Mouse (Mus musculus): ENCODE measurements around the gene Card19. TPM values are rescaled to one million over a fixed set of nuclear protein-coding genes. Genes with fewer than 3 reads are reported as not detected.
A peak's percentile ranks its signal among the peaks of the same experiment; 100 is the strongest.

Card19 gene
- polyA plus RNA-seq, 2 experiments from 2014 or later: 56.9 to 66.6 TPM

DNA sequence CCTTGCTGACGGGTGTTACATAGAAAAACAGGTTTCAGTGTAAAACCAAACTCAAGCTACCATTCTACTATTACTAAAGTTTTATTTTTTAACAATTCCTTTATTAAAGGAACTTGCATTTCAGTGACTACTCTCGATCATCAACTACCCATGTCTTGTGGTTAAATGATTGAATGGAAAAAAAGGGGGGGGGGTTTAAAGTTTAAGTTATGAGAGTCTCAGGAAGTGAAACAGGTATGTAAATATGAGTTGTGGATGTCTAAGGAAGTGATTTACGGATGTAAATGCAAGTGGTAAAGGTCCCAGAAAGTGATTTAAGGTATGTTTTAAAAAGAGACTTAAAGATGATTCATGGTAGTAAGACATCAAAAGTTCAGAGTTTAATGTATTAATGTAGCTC is 9.3 kb upstream of the Card19 start:
- ATAC-seq: no peak

DNA sequence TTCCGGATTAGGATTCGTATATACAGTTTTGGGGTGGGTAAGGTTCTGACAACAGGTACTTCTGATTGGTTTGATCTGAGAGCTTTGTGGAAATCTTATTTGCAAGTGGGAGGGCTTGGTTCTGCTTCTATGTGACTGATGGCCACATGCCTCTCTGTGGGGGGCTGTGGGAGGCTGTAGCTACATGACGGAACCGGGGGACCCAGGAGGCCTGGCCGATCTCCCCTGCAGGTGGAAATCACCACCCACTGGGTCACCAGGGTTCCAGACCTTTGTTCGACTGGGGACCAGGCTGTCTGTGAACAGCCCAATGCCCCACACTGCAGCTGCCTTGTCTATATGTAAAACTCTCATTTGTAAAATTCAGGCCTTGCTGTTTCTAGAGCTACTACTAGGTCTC is 8.9 kb upstream of the Card19 start:
- no peak for ATAC-seq

DNA sequence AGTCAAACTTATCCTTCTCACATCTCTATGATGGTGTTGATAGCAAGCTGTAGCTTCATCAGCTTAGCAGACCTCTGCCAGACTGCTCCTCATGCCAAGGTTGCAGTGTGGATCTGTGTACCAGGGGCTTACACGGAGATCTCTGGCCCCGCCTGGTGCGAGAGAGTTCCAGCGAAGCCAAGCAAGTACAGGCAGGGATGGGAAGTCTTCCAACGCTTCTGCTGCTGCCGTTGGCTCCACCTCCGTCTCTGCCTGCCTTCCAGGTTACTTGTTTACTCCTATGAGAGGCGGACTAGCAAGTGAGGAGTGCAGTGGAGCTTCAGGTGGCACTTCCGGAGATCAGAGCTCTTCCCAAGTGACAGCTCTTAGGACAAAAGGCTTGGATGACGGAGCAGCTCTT is 8.5 kb upstream of the Card19 start:
- no peak for ATAC-seq

DNA sequence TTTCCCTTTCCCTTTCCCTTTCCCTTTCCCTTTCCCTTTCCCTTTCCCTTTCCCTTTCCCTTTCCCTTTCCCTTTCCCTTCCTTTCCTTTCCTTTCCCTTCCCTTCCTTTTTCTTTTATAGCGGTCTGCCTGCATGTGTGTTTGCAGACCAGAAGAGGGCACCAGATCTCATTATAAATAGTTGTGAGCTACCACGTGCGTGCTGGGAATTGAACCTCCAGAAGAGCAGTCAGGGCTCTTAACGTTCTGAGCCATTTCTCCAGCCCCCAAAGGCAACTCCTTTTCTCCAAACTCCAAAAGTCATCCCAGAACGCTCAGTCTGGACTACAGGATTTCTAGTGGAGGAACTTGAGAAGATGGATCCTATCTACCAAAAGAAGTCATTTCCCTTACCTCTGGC is 5.1 kb upstream of the Card19 start:
- ATAC-seq: no peak

DNA sequence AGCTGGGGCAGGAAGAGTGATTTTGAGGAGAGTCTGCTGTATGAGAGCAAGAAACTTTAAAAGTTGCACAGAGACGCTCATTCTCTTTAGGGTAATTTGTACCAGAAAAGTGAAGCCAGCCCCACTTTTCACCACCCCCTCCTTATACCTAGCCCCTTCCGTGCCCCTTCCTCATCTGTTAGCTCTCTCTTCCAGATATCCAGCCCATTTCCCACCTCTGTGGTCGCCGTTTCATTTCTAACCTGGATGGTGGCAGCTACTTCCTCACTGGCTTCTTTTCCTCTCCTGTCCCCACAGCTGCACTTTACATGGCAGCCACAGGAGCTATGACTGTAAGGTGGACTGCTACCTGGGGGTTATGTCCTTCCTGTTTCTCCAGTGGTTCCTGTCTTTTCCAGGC is 3.5 kb upstream of the Card19 start:
- ATAC-seq: no peak

DNA sequence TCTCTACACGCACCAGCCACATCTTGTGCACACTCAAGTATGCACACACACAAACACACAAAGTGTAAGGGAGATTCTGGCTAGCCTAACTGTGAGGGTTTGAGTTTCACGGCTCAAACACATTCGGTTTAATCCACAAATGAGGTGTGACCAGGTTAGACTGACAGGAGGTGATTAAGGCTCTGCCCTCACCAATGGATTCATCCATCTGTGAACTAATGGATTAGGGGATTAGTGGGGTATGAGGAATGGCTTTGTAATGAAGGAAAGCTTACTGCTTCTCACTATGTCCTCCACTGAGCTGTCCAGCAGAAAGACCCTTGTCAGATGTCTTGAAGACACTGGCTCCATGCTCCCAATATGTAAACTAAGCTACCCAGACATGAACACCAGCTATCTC is 2.8 kb upstream of the Card19 start:
- ATAC-seq: no peak

DNA sequence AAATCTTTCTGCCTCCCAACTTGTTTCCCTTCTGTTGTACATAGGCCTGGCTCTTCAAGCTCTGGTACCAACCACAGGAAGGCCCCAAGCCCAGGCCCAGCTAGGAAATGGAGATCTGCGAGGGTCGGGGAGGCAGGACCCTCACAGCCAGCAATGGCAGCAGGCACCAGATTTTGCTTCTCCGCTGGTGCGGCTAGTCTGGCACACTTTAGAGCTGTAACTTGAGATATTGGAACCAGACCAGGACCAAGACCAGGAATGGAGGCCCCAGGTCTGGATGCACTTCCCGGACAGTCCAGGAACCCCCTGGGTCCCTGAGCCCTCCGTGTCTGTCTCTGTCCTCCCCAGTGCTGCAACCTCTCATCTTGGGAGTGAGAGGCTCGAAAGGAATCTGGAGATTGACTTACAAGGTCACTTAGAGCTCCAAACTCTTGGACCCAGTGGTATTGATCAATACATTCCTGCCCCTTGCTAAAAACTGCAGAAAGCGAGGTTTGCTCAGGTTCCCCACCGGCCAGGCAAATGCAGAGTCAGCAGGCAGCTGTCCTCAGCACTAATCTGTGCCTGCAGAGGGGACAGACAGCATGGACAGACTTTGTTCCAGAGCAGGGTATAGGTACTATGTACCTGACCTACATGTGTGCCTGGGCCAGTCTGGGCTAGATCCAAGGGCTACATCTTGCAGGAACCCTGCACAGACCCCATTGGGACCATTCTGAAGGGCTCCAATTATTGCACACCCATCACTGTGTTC is 1.1 kb upstream of the Card19 start:
- no peak for ATAC-seq

DNA sequence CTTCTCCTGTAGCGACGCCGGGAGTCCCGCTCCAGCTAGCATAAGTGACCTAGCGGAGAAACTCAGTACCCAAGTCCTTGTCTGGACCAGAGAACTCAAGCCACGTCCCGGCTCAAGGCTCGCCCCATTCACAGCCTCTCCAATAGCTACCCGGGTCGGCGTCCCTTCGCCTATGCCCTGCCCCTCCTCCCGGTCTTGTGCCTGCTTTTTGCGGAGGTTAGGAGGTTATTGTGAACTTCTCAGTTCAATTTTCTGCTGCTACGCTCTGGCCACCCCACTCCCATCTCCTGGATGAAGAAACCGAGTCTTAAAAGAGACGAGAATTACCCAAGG is 349 bp upstream of the Card19 start:
- ATAC-seq: peak; percentile 17

DNA sequence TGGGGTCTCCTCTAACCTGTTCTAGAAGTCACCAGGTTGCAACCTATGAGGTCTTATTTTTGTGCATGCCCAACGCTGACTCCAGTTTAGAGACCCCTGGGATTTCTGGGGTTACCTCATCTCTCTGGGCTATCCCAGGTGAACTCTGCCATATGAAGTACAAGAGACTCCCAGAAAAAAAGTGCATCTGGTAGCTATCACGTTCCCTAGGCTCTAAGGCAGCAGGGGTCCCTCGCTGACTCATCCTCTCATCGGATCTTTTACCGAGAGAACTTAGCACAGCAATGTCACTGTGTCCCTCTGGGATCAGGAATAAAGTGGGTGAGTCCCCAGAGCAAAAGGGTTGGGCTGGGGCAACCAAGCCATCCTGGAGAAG is 721 bp downstream of the Card19 start:
- no peak for ATAC-seq

DNA sequence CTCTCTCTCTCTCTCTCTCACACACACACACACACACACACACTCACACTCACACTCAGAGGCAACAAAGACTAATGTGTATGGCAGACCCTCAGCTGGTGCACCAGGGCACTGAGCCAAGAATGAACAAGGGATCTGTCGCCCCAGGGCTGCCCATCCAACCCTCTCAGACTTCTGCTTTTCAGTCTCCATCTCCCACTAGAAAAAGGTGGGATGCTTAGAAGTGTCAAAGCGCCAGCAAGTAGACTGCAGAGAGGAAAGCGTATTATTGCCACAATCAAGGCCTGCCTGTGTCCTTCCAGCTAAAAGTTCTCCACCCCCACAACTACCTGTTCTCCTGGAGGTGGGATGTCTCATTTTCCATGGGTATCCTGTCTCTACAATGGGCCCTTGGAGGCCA is 1.4 kb downstream of the Card19 start:
- no peak for ATAC-seq

DNA sequence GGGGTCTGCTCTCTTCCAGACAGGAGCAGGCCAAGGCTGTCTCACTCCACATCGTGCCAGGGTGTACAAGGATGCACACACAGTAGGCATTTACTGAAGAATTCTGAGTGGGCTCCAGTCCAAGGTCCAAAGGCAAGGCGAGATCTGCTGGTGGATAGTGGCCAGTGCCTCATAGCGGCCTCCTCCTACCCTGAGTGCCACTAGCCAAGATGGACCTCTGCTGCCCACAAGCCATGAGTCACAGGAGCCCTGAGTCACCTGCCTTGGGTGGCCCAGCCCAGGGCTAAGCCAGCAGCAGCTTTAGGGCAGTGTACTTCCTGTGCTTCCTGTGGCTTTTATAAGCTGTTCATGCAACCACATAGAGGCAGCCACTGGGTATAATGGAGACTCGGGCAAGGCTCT is 2.3 kb downstream of the Card19 start:
- ATAC-seq: peak; percentile 57

DNA sequence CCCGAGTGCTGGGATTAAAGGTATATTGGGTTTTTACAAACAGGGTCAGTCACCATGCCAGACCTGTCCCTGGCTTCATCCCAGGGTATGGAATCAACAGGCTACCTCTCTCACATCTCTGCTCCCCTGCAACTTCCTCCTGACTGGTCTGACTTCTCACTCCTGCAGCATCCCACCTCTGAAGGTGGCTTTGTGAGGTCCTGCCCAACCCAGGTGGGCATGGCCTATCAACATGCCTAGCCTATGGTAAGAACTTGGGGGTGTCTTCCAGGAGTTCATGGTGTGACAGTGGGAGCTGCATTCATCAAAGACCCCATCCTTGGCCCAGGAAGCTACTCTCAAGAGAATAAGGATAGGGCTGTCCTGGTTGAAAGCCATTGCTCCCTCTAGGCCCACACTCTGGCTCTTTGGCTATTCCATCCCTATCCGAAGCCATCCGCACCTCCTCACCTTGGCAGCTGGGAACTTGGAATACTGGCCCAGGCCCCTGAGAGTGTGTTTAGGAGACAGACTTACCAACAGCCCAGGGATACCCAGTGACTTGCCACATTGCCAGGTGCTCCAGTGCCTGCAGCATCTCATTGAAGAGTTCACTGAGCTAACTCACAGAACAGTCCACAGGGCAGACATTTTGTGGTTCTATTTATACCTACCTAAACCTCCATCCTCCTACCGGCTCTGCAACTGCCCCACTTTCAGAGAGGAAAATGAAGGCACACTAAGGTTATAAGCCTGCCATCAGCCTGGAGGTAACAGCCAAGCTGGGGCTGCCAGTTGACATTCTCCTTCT is 2.9 kb downstream of the Card19 start:
- ATAC-seq: no peak

DNA sequence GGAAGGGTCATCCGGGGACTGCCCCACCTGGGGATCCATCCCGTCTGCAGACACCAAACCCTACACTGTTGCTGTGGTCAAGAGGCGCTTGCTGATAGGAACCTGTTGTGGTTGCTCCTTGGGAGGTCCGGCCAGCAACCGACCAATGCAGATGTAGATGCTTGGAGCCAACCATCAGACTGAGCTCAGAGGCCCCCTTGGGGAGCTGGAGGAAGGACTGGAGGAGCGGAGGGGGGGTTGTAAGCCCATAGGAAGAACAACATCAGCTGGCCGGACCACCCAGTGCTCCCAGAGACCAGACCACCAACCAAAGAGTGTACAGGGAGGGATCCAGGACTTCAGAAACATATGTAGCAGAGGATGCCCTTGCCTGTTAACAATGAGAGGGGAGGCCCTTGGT is 6.5 kb downstream of the Card19 start:
- ATAC-seq: no peak

DNA sequence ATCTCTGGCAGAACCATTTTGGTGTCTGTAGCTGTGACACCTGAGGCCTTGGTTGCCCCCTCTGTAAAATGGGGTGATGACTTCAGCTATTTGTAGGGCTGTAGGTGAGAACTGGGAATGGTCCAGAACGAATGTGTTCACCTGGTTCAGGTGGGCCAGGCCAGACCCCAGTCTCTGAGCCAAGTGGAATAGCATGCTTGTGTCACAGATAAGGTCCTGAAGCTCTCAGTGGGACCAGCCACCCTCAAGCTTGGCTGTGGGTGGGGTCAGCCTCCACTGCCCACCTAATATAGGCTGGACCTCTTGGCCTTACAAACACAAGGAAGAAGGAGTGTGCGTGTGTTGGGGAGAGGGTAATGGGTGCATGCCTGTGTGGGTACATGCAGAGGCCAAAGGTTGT is 9.5 kb downstream of the Card19 start:
- no peak for ATAC-seq

DNA sequence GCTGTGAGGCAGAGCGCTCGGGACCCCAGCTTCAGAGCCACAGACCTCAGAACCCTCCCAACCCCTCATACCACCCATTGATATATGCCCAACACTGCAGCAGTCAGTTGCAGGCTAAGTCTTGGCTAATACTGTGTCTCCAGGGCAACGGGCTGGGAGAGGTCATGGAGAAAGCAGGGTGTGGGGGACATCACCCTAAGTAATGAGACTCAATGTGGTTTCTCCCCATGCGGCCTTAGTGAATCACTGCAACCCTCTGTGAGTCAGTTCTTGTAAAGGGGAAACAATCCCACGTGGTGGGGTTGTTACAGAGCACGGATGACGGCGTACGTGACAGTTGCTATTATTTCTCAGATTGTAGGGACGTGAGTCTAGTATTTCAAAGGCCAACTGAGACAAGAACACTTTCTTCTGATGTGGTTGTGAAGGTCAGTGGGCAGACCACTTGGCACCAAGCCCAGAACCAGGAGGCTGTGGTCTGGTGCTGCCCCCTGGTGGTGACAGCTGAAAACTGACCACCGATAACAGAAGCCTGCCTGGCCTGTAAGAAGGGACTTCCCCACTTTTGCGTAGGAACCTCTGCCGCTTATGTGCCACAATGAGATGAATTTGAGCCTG is 10.3 kb downstream of the Card19 start:
- peak; percentile 85 for ATAC-seq

DNA sequence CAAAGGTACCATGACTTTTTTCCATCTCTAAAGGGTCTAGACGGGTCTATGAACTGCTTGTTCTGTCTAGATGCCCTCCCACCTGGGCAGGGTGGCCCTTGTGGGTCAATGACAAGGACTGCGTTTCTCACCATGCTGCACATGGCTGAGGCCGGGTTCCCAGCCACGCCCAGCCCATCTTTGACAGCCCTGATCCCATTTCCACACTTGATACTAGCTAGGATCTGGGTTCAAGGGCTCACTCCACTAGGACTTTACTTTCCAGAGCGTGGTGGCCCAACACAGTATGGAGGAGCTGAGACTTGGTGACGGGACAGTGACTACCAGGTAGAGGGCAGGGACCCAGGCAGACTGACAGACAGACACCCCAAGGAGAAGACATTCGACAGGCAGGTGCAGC is 13.3 kb downstream of the Card19 start:
- ATAC-seq: no peak

DNA sequence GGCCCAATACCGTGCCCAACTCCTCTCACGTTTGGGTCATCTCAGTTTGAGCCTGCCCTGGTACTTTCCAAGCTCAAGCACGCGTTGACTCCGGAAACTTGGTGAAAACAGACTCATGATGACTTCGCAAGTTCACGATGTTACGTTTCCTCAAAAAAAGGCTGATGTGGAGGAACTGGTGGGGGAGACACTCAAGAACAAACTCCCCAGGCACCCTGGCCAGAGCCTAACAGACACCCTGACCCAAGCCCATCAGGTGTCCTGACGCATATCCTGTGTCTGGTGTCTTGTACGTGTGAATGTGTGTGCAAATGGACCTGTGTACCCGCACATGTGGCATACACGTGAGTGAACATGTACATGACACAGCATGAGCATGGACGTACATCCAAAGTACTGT is 15.1 kb downstream of the Card19 start:
- no peak for ATAC-seq

DNA sequence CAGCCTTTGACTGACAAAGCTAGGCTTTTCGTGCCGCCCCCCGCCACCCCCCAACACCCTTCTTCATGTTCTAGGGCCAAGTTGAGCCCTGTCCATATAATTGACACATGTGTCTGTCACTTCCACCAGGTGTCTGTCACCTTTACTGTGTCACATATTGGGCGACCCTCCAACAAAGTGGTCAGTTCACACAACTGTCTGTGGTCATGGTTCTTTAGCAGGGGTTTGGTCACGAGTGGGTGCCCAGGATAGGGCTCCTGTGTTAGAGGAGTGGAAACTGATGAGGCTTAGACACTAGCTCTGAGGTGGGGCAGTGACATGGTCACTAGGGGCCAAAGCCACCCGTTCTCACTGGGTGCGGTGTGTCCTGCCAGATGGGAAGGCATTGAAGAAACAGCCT is 15.9 kb downstream of the Card19 start:
- no peak for ATAC-seq

DNA sequence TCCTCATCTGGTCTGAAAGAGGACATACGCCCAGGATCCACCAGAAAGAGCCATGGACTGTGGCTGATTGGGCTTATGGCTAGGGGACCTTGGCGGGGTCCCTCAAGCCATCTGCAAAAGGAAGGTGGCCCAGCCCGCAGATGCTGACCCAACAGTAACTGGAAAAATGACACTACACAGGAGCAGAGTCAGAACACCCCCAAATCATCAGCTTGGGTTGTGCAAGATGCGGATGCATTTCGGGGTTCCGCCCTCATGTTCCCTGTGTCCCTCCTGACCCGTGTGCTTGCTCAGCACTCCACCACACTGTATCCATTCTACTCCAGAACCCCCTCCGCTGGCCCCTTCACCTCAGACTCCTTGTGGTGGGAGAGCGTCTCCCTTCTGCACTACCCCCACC is 17.1 kb downstream of the Card19 start:
- ATAC-seq: no peak

DNA sequence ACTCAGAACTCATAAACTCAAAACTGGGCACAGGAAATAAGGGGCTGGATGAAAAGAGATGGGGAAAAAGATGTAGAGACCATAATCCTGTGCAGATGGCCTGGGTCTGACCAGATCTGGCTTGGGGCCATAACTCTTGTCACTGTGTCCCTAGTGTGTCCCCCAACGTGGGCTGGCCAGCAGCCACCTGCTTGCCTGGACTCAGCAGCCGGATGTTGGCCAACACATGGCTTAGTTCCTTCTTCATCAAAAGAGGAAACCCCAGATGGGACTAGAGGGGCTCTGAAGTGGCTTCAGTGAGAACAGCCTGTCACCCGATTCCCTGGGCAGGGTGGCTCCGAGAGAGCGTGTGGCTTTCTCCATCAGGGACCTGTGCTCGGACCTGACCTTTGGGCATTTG is 19.1 kb downstream of the Card19 start:
- ATAC-seq: no peak

DNA sequence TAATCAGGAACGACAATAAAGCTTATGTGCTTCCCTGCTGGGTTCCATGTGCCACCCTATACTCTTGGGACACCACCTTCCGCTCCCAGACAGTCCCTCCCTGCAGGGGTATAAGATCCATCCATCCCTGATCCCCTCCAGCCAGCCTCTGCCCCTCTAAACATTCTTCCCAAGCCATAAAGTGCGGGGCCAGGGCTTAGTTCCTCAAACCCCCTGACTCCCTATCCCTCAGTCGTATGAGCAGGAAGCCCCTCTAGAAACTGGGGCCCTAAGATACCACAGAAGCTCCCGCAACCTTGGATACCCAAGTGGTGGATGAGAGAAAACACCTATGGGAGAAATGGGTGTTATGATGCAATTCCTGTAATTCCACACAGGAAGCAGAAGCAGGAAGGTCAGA is 19.6 kb downstream of the Card19 start:
- ATAC-seq: no peak

DNA sequence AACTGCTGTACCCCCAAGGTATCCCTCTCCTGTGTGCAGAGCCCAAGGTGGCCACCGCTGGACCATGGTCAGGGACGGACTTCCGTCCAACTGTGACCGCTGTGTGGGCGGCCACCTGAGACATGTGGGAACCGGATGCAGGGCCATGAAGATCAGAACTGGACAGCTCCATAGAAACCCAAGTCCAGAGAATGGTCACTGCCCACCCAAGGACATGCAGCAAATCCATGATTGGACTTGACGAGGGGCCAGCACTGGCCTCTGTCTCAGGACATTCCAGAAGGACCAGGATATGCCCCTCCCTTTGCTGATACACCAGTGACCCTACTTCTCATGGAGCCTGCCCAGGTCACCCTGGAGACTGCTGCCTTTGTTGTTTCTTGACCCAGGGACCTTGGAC is 20.2 kb downstream of the Card19 start:
- ATAC-seq: no peak

DNA sequence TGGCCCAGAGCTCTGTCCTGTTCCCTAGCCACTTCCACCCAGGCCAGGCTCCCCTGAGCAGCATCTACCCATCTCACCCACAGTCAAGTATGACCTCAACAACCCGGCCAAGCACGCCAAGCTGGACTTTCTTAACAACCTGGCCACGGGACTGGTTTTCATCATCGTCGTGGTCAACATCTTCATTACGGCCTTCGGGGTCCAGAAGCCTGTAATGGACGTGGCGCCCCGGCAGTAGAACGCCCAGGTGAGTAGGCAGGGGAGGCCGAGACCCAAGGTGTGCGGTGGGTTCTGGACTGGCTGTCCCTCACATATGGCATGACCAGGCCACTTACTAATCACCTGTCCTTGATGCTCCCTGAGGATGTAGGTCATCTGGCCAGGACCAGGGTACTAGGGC is 21.0 kb downstream of the Card19 start:
- no peak for ATAC-seq

DNA sequence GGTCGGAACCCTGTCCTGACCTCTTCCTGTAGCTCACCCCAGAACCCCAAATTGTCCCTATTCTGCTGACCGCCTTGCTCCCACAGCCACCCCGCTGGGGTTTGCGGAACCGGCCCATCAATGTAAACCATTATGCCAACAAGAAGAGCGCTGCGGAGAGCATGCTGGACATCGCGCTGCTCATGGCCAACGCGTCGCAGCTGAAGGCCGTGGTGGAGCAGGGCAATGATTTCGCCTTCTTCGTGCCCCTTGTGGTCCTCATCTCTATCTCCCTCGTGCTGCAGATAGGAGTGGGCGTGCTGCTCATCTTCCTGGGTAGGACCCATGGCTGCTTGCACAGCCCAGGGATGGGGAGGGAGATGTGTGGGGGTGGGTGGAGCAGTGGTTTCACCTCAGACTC is 22.2 kb downstream of the Card19 start:
- ATAC-seq: no peak
